Mouse (Mus musculus) monocyte, adult 5-6 weeks (primary cell): ENCODE data around the gene Cyp46a1. TPM values are rescaled to one million over a fixed set of nuclear protein-coding genes. Genes with fewer than 3 reads are reported as not detected.

ENCODE experiments used
- ATAC-seq: fragments of 153-309, 156-312 bp; replicated peaks from 2 replicates; pipeline ENCODE4 v1.8.0; 2017; ENCODE audit warnings: mild to moderate bottlenecking; ENCODE audit not compliant: low TSS enrichment, insufficient number of reproducible peaks, severe bottlenecking, poor library complexity, low FRiP score
- total RNA-seq: library from RNA; stranded (forward); fragments of 200-1000, 200-491, 200-594 nt; gene quantifications from 3 replicates; pipeline ENCODE4 v1.2.3, GENCODE M21; 2017

Gene Cyp46a1
- total RNA-seq, 1 experiment from 2014 or later = not detected

- ATAC-seq = no peak
Observed at GRCm38 (mm10) chr12:108350931-108351330, 16.8 kb downstream of the Cyp46a1 start.

GRCm38 (mm10) chr12:108352371-108353136 is 18.4 kb downstream of the Cyp46a1 start:
- ATAC-seq = no peak

GRCm38 (mm10) chr12:108354284-108354683 is 20.1 kb downstream of the Cyp46a1 start:
- ATAC-seq = no peak

GRCm38 (mm10) chr12:108355271-108355670 is 21.1 kb downstream of the Cyp46a1 start:
- no peak for ATAC-seq

GRCm38 (mm10) chr12:108355986-108356385 is 21.8 kb downstream of the Cyp46a1 start:
- ATAC-seq = no peak

- no peak for ATAC-seq
Observed at GRCm38 (mm10) chr12:108363796-108364195, 29.6 kb downstream of the Cyp46a1 start.

GRCm38 (mm10) chr12:108365340-108365739 is 31.2 kb downstream of the Cyp46a1 start:
- no peak for ATAC-seq

- no peak for ATAC-seq
Observed at GRCm38 (mm10) chr12:108365868-108366267, 31.7 kb downstream of the Cyp46a1 start.

- ATAC-seq = no peak
Observed at GRCm38 (mm10) chr12:108367909-108368308, 33.7 kb downstream of the Cyp46a1 start.

- ATAC-seq = no peak
Observed at GRCm38 (mm10) chr12:108368921-108369320, 34.7 kb downstream of the Cyp46a1 start.

- ATAC-seq = no peak
Observed at GRCm38 (mm10) chr12:108370596-108371428, 36.6 kb downstream of the Cyp46a1 start, which contains the start of gene Eml1. TSS of gene Eml1 (plus strand) at chr12:108370957.

GRCm38 (mm10) chr12:108371429-108371765 is 37.2 kb downstream of the Cyp46a1 start:
- no peak for ATAC-seq

- ATAC-seq = no peak
Observed at GRCm38 (mm10) chr12:108372241-108372640, 38.1 kb downstream of the Cyp46a1 start.

GRCm38 (mm10) chr12:108373611-108374010 is 39.4 kb downstream of the Cyp46a1 start:
- no peak for ATAC-seq

- no peak for ATAC-seq
Observed at GRCm38 (mm10) chr12:108374689-108375088, 40.5 kb downstream of the Cyp46a1 start.

- ATAC-seq = no peak
Observed at GRCm38 (mm10) chr12:108378379-108379133, 44.4 kb downstream of the Cyp46a1 start.

GRCm38 (mm10) chr12:108386476-108387232 is 52.5 kb downstream of the Cyp46a1 start:
- ATAC-seq = no peak

- no peak for ATAC-seq
Observed at GRCm38 (mm10) chr12:108389718-108390117, 55.5 kb downstream of the Cyp46a1 start.
